In the genomic region with DNA sequence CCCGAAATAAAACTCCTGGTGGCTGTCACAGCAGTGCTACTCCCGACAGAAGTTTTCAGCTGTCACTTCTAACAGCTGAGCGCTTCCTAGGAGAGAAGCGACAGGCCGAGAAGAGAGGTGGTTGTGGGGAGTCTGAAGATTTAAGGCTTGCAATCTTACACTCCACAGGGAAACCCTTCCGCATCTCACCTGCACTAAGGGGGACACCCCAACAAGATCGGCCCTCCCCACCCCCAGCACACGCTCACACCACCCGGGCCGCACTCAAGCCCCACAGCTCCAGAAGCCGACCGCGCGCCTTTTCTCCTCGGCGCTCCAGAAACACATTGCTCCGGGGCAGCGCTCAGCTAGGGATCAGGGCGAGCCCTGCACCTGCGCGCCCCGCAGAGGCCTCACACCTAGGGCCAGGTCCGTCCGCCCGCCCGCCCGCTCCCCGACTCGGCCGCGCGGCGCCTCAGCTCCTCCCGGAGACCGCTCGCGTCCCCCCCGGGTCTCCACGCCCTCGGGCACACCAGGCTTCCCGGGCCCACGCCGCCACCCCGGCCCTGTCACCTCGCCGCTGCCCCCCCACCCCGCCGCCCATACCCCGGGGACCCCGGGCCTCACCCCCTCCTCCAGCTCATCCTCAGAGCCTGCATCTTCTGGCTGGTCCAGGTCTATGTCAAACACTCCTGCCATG, we compare ENCODE assay signal across 8 mouse cellular contexts. TPM values are rescaled to one million over a fixed set of nuclear protein-coding genes. Genes with fewer than 3 reads are reported as not detected.
DNase-seq lines count a peak whose midpoint lies in the region; ATAC-seq and TF ChIP-seq lines count a peak whose summit lies in the region.

No protein-coding gene starts in this region.

- H3K9ac ChIP-seq in heart, embryonic 13.5 days, result peak overlapping the region; percentile 99
- peak overlapping the region; percentile 95 for H3K9ac ChIP-seq in heart, embryonic 16.5 days (ENCODE audit: low read length)
- peak overlapping the region; percentile 83 for H3K9ac ChIP-seq in liver, adult 2 months (ENCODE audit: low read depth, low read length)

- no peak for TF ChIP-seq CTCF in brain, embryonic 14.5 days (IDR thresholded peaks at IDR 0.05; ENCODE audit: borderline replicate concordance, extremely low read depth, insufficient read depth, insufficient read length)
- TF ChIP-seq CTCF in liver, adult 2 months (IDR thresholded peaks at IDR 0.05; ENCODE audit: low read depth, low read length), result no peak
- TF ChIP-seq CTCF in small intestine, adult 2 months (IDR thresholded peaks at IDR 0.05; ENCODE audit: extremely low read depth, insufficient read length, insufficient replicate concordance, low read depth, low read length), result no peak

- H3K9me3 ChIP-seq in heart, embryonic 13.5 days, result no peaks in the 10 kb centered on the region
- H3K9me3 ChIP-seq in heart, embryonic 16.5 days (replicated peaks; ENCODE audit: control insufficient read depth, low read length), result no peaks in the 10 kb centered on the region

- DNase-seq in heart, adult 8-10 months (ENCODE audit: low spot score), result no peak
- peak; percentile 81 for DNase-seq in A20 (ENCODE audit: low read depth, low spot score)
- peak; percentile 27 for DNase-seq in brain, embryonic 14.5 days (ENCODE audit: low read depth)
- peak; percentile 24 for DNase-seq in liver, adult 2 months (ENCODE audit: extremely low read depth, low read depth, low spot score)
- no peak for DNase-seq in left cerebral cortex, postnatal 4 days

- H3K4me2 ChIP-seq in heart, embryonic 13.5 days, result peak overlapping the region; percentile 85
- H3K4me2 ChIP-seq in heart, embryonic 16.5 days (ENCODE audit: low read depth, low read length), result peak overlapping the region; percentile 66

- peak; percentile 47 for ATAC-seq in heart, embryonic 13.5 days (ENCODE audit: extremely low read depth, insufficient number of reproducible peaks, low FRiP score, low TSS enrichment)
- peak; percentile 67 for ATAC-seq in heart, embryonic 16.5 days (replicated peaks; ENCODE audit: extremely low read depth, insufficient read depth, low FRiP score)

- H3K79me2 ChIP-seq in liver, adult 2 months (ENCODE audit: control insufficient read depth, insufficient read depth, low read length), result peaks cover 18% of the 10 kb centered on the region

- WGBS in heart, embryonic 13.5 days, result 1% methylated on average over 46 of the region's 50 CpGs
- under 1% methylated on average over 47 of the region's 50 CpGs for WGBS in heart, embryonic 16.5 days
- under 1% methylated on average over 47 of the region's 50 CpGs for WGBS in liver, adult 2 months
- 2% methylated on average over 50 of the region's 50 CpGs for WGBS in small intestine, adult 2 months

- no peak for TF ChIP-seq POLR2A in brain, embryonic 14.5 days (IDR thresholded peaks at IDR 0.05; ENCODE audit: borderline replicate concordance, extremely low read depth, insufficient read depth, insufficient read length, poor library complexity, severe bottlenecking)
- TF ChIP-seq POLR2A in liver, adult 2 months (IDR thresholded peaks at IDR 0.05; ENCODE audit: extremely low read depth, insufficient read depth, low read length), result no peak
- TF ChIP-seq POLR2A in small intestine, adult 2 months (IDR thresholded peaks at IDR 0.05; ENCODE audit: low read depth, low read length), result no peak

- H3K4me1 ChIP-seq in heart, embryonic 13.5 days, result peaks cover 35% of the 10 kb centered on the region
- peaks cover 34% of the 10 kb centered on the region for H3K4me1 ChIP-seq in heart, embryonic 16.5 days (ENCODE audit: control insufficient read depth, insufficient read depth, low read length)
- H3K4me1 ChIP-seq in liver, adult 2 months (ENCODE audit: control insufficient read depth, insufficient read depth, low read length), result peaks cover 8% of the 10 kb centered on the region; the same call in 1 of the 2 replicates
- no peaks in the 10 kb centered on the region for H3K4me1 ChIP-seq in small intestine, adult 2 months (ENCODE audit: control insufficient read depth, insufficient read depth, insufficient read length, low read length)

- no peaks in the 10 kb centered on the region for H3K27me3 ChIP-seq in heart, embryonic 13.5 days (replicated peaks)
- no peaks in the 10 kb centered on the region for H3K27me3 ChIP-seq in heart, embryonic 16.5 days (ENCODE audit: control insufficient read depth, insufficient read depth, low read length)
- no peaks in the 10 kb centered on the region for H3K27me3 ChIP-seq in liver, adult 2 months (ENCODE audit: control insufficient read depth, insufficient read depth, low read length)
- H3K27me3 ChIP-seq in small intestine, adult 2 months (ENCODE audit: control insufficient read depth, insufficient read depth, low read length), result no peaks in the 10 kb centered on the region

- intact Hi-C loops in left cerebral cortex, postnatal 4 days (cut with DNase I), result no loop called here

- peak overlapping the region; percentile 91 for H3K27ac ChIP-seq in heart, embryonic 13.5 days (replicated peaks)
- peak overlapping the region; percentile 92 for H3K27ac ChIP-seq in heart, embryonic 16.5 days (ENCODE audit: low read length)
- peak overlapping the region; percentile 46 for H3K27ac ChIP-seq in liver, adult 2 months (replicated peaks; ENCODE audit: insufficient read depth, low read depth, low read length)
- peak overlapping the region; percentile 35; the same call in 1 of the 2 replicates for H3K27ac ChIP-seq in small intestine, adult 2 months (ENCODE audit: insufficient read depth, low read depth, low read length)

- H3K4me3 ChIP-seq in heart, embryonic 13.5 days, result peak overlapping the region; percentile 97
- peak overlapping the region; percentile 79 for H3K4me3 ChIP-seq in heart, embryonic 16.5 days (ENCODE audit: low read length)
- peak overlapping the region; percentile 85 for H3K4me3 ChIP-seq in liver, adult 2 months (ENCODE audit: insufficient read depth, low read depth, low read length)
- H3K4me3 ChIP-seq in small intestine, adult 2 months (ENCODE audit: low read depth, low read length), result peak overlapping the region; percentile 76

- H3K36me3 ChIP-seq in heart, embryonic 13.5 days, result peaks cover 10% of the 10 kb centered on the region
- peaks cover 3% of the 10 kb centered on the region for H3K36me3 ChIP-seq in heart, embryonic 16.5 days (ENCODE audit: control insufficient read depth, insufficient read depth)
- H3K36me3 ChIP-seq in liver, adult 2 months (ENCODE audit: control insufficient read depth, insufficient read depth, low read length), result peaks cover under 1% of the 10 kb centered on the region; the same call in 1 of the 2 replicates
- H3K36me3 ChIP-seq in small intestine, adult 2 months (ENCODE audit: control insufficient read depth, insufficient read depth, low read length), result peaks cover under 1% of the 10 kb centered on the region; the same call in 1 of the 2 replicates

RNA-seq across cellular contexts. Expression of a gene that starts 0.5 kb away (rescaled TPM):
- 39.6 and 41.2 TPM in 2 replicates for polyA plus RNA-seq in heart, embryonic 13.5 days (2015; fragmentation: Nextera tagmentation; extraction: Ambion mirVana)
- 10 to 100 TPM; 16.5 to 24.5 (median 23.9) TPM for total RNA-seq in heart, adult 8-10 months (2022)
- 25.5 and 28.5 TPM in 2 replicates for polyA plus RNA-seq in brain, embryonic 14.5 days (2012; rRNA removed)
- polyA plus RNA-seq in heart, embryonic 16.5 days (2015; fragmentation: Nextera tagmentation; extraction: Ambion mirVana), result 39.8 and 40.8 TPM in 2 replicates
- total RNA-seq in liver, adult 2 months (2014; rRNA removed), result 14.4 TPM in 2 replicates
- polyA plus RNA-seq in liver, adult 2 months (2012; rRNA removed), result 6.2 and 6.3 TPM in 2 replicates
- 1.5 and 3.9 TPM in 2 replicates for polyA plus RNA-seq in small intestine, adult 2 months (2012; rRNA removed)
- 10 to 100 TPM; 45.5 to 48.7 TPM for total RNA-seq in left cerebral cortex, postnatal 4 days (2021)

RNA-seq across cellular contexts. Expression of a gene that starts 0.7 kb away (rescaled TPM):
- 11.5 and 11.9 TPM in 2 replicates for polyA plus RNA-seq in heart, embryonic 13.5 days (2015; fragmentation: Nextera tagmentation; extraction: Ambion mirVana)
- total RNA-seq in heart, adult 8-10 months (2022), result 1 to 10 TPM; 5.4 to 6.2 (median 5.8) TPM
- 4.4 and 6.6 TPM in 2 replicates for polyA plus RNA-seq in brain, embryonic 14.5 days (2012; rRNA removed)
- polyA plus RNA-seq in heart, embryonic 16.5 days (2015; fragmentation: Nextera tagmentation; extraction: Ambion mirVana), result 13.6 and 14.3 TPM in 2 replicates
- 2.6 and 4.3 TPM in 2 replicates for total RNA-seq in liver, adult 2 months (2014; rRNA removed)
- 1.7 and 2.0 TPM in 2 replicates for polyA plus RNA-seq in liver, adult 2 months (2012; rRNA removed)
- polyA plus RNA-seq in small intestine, adult 2 months (2012; rRNA removed), result 0.93 and 1.2 TPM in 2 replicates
- 1 to 10 TPM; 5.0 to 5.8 TPM for total RNA-seq in left cerebral cortex, postnatal 4 days (2021)

RNA-seq across cellular contexts. Expression of a gene that starts 59.6 kb away (rescaled TPM):
- polyA plus RNA-seq in heart, embryonic 13.5 days (2015; fragmentation: Nextera tagmentation; extraction: Ambion mirVana), result 38.9 and 42.9 TPM in 2 replicates
- 10 to 100 TPM; 25.4 to 30.0 (median 29.3) TPM for total RNA-seq in heart, adult 8-10 months (2022)
- 6.3 and 8.3 TPM in 2 replicates for polyA plus RNA-seq in brain, embryonic 14.5 days (2012; rRNA removed)
- polyA plus RNA-seq in heart, embryonic 16.5 days (2015; fragmentation: Nextera tagmentation; extraction: Ambion mirVana), result 44.7 and 50.3 TPM in 2 replicates
- 18.9 and 19.1 TPM in 2 replicates for total RNA-seq in liver, adult 2 months (2014; rRNA removed)
- polyA plus RNA-seq in liver, adult 2 months (2012; rRNA removed), result 6.8 and 9.4 TPM in 2 replicates
- polyA plus RNA-seq in small intestine, adult 2 months (2012; rRNA removed), result 1.1 TPM in 2 replicates
- total RNA-seq in left cerebral cortex, postnatal 4 days (2021), result 10 to 100 TPM; 17.2 to 21.6 TPM

Comparison
In these comparisons a context has a peak if more than half of its experiments do, and no peak if none do; other contexts are left out.
1. H3K27ac ChIP-seq: peak in every context shown above with its lines; median percentile 92 in heart, embryonic 16.5 days; 91 in heart, embryonic 13.5 days; 46 in liver, adult 2 months; 35 in small intestine, adult 2 months.
2. DNase-seq: peak in A20 (single experiment), brain, embryonic 14.5 days (single experiment) and liver, adult 2 months (single experiment); none in heart, adult 8-10 months (single experiment) and left cerebral cortex, postnatal 4 days (single experiment).
3. Peak in every context shown above with its lines, with median percentiles within 50 percentile points of each other: H3K4me3 ChIP-seq and H3K9ac ChIP-seq.